Mouse (Mus musculus) kidney, adult 8-10 months (tissue): ENCODE measurements around the gene Tmem40.
A peak's percentile ranks its signal among the peaks of the same experiment; 100 is the strongest.

Experiments used
- DNase-seq, 2 experiments: peaks; one replicate each; pipeline ENCODE4 v3.0.0; 2022

Gene Tmem40

DNA sequence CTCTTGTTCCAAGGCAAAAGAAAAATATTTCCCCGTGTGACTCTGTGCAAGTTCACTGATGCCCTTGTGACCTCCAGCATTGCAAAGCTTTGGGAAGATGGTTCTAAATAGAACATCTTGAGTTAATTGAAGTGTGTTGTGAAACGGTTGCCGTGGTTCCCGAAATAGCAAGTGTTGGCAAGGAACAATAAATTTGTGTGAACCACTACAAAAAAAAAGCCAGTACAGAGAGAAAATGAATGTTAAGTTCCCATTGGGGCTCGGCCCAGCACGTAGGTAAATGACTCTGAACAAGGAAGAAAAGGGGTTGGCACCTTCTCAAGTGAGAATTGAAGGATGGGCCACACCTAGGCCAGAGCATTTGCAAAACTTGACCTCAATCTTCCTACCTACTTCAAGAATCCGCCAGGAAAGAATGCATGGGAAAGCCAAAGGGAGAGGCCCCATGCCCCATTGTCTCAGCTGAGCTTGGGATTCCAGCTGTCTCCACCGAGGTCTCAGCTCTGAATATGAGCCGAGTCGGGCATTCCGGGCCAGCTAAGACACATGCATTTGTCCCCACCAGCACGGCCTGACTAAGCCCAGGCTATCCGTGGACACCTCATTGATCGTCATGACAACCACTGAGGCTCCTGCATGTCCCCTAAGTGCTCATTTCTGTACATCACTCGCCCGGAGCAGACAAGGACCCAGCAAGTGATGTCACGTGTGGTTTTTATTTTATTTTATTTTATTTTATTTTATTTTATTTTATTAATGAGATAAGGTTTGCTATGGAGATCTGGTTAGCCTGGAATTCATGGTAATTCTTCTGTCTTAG is 64.3 kb downstream of the Tmem40 start:
- no peak for DNase-seq

DNA sequence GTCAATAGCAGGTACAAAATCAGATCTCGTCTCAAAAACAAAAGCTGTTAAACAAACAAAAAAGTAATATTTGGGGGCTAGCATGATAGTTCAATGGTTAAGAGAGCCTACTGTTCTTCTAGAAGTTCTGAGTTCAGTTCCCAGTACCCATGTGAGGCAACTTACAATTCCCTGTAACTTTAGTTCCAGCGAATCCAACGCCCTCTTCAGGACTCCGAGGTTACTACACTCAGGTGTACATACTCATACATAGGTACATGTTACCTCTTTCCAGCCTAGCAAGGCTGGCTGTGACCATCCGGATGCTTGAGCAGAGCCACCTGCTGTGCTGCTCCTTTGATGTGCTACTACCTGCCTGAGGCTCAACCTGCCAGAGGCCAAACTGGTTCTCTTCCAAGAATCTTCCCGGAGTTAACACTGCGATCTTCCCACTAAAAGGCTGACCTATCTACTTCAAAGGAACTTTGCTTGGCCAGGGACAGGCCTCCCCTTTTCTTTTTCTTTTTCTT is 65.4 kb downstream of the Tmem40 start:
- DNase-seq = no peak

DNA sequence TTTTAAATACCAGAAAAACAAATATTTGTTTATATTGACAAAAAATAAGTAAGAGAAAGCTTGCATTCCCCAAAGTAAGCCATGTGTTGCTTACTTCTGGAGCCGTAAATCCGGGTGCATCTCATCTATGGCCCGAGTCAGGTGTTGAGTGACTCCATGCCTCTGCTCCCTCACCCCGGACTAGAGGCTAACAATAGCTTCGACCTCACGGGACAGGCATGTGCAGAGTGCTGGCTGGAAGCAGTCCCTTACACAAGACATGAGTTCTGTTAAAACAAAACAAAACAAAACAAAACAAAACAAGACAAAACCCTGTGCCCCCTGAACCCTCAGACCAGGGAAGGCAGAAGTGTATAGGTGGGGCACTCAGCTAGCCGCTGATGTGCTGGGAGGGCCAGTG is 67.1 kb downstream of the Tmem40 start:
- DNase-seq = no peak

DNA sequence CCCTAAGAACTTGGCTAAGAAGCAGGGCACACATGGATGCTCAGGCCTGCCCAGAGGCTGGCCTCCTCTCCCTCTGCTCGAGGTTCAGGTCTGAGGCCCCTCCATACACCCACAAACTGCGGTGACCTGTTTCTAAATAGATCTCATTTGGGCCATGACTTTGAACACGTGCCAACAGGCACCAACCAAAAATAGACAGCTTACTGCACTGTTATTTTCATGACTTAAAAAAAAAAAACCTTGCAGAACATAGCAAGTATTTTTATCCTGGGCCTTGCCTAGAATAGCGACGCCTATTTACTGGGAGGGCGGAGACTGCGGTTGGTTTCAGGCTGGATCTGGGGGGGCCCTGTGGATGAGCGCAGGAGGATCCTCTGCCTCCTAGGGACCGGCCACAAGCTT is 67.8 kb downstream of the Tmem40 start:
- peak in 1 of 2 experiments; percentile 17 for DNase-seq

DNA sequence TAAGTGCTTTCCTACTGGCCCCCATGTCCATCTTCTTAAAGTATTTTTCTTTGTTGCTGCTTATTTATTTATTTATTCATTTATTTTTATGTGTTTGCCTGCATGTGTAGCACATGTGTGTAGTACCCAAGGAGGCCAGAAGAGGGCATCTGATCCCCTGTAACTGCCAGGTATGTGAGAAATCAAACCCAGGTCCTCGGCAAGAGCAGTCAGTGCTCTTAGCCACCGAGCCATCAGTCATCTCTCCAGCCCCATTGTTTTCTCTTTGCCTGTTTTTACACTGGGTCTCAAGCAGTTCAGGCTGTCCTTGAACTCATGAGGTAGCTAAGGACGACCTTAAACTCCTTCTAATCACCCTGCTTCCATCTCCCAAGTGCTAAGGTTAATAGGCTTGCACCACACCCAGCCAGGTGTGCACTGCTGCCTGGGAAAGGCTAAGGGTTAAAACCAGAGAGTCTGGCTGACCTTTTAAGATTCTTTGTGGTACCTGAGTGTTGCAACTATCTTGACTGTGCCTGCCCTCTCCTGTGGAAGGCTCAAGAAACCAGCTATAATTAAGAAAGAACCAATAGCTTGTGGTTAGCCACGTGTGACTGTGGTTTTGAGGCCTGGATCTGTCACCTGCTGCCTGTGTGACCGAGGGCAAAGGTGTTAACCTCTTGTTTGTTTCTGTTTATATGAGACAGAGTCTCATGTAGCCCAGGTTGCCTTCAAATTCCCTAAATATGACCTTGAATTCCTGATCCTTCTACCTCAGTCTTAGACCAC is 69.1 kb downstream of the Tmem40 start:
- no peak for DNase-seq

DNA sequence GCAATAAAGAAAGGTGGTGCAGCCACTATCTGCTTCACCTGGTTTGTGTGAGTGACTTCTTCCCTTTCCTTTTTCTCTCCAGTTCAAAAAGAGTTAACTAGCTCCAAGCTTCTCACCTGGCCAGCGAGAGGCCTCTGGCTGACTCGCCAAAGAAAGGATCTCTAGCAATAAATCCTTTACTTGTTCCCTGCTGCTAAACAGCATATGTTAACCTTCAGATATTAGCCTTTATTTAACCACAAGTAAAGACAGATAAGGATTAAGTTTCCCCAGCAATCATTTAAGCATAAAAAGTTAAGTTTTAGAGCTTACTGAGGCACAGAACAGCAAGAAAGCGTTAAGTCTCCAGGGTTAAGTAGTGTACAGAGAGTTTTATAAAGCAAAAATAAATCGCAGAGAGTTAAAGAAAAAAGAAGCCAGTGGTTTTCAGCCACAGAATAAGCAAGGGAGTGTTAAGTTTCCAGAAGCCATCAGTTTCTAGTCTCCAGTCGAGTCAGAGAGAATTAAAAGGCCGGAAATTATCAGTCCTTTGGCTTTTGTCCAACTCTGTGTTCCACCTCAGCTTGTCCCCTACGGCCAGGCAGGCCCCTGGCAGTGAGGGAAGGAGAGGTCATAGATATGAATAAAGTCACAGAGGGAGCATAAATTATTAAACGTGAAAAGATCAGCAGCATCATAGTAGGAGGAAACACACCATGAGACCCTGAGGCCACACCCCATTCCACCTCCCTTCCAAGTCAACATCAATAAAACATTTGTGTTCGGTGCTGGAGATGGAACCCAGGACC is 69.9 kb downstream of the Tmem40 start:
- DNase-seq = no peak

DNA sequence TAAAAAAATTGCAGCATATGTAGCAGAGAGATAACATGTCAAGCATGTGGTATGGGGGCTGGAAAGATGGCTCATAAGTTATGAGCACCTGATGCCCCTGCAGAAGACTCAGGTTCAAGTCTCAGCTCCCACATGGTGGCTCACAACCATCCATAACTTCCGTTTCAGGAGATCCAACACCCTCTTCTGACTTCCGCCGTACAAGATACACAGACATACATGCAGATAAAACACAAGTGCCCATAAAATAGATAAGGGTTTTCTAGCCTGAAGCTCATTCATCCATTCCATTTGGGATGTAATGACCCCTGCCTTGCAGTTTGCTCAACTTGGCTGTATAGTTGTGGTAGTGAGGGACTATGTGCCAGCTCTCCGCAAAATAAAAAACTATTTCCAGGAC is 72.1 kb downstream of the Tmem40 start:
- no peak for DNase-seq

DNA sequence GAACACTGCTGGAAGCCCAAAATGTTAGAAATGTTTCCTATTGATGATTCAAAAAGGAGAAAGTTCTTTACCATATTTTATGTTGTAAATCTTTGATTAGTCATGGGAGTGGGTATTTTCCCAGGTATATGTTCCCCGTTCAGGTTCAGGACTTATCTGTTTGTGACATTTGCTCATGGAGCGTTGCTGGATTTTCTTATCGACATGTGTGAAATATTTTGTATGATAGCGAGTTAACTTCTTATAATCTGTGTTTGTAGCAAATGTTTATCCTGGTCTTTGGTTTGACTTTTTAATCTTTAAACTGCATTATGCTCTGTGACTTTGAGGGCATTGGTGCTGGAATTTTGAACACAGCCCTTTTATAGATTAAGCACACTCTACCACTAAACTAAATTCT is 73.6 kb downstream of the Tmem40 start:
- no peak for DNase-seq

DNA sequence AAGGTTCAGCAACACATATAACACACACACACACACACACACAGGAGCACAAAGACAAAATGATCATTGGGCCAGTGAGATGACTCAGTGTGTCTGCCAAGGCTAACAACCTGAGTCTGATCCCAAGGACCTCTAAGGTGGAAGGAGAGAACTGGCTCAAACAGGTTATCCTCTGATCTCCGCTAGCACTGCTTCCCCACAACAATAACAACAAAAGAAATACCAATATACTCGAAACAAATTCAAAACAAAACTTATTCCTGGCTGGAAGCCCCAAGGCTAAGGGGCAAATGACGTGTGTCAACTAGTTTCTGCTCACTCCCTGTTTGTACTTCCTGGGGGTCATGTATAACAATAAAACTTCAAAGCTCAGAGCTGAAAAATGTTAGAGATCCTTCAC is 74.5 kb downstream of the Tmem40 start:
- no peak for DNase-seq

DNA sequence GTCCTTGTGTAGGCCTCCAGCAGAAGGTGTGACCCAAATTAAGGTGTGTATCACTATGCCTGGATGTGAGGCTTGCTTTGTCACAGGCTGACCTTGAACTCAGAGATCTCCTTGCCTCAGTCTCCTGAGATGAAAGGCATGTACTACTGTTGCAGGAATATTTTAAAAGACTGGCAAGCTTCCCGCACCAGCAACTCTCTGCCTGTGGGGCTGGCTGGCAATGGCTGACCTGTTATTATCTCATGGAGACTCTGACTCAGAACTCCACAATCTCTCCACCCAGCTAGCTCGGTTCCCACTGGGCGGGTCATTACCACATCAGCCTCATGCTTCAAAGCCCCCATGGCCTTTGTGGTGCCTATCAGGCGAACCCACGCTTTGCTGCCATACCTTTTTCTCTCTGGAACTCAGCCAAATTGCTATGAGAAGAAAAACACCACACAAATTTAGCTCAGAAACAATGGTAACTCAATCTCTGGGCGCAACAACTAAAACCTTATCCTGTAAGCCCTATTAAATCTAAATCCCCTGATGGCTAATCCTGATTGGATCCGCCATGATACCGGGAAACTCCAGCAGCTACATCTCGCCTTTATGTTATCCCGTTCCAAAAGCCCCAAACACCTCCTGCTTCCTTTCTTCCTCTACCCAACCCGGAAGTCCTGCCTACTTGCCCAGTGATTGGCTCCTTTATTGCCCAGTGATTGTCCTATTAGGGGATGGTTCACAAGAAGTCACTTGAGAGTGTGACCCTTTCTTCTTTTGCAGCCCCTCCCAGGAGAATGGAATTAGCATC is 77.2 kb downstream of the Tmem40 start:
- no peak for DNase-seq

DNA sequence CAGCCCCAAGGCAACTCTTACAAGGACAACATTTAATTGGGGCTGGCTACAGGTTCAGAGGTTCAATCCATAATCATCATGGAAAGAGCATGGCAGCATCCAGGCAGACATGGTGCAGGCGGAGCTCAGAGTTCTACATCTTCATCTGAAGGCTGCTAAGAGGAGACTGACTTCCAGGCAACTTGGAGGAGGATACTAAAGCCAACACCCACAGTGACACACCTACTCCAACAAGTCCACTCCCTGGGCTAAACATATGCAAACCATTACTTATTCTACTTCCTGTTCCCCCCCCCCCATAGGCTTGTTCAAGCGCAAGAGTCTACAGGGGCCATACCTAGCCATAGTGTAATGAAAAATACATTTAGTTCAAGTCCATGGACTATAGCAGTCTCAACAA is 77.9 kb downstream of the Tmem40 start:
- DNase-seq = no peak

DNA sequence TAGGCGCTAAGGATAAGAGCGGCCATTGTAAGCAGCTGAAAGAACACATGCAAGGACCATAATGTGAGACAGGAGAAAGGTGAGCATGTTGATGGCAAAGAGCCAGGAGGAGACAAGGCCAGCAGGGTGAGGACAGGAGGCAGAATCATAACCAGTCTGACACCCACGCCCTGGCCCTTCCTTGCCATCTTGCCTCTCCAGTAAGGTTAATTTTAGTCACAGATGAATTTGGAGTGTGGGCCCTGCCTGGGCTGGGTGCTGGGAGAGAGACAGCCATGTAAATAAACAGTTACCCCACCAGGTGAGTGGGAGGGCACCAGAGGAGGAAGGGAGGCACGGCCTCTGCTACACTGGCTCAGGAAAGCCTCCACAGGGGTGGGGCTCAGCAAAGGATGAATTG is 81.1 kb downstream of the Tmem40 start:
- DNase-seq = no peak
